Mouse (Mus musculus) ES-E14 (cell line): ENCODE measurements around the gene BC034090. TPM values are rescaled to one million over a fixed set of nuclear protein-coding genes. Genes with fewer than 3 reads are reported as not detected.

Source experiments
- DNase-seq: peaks from one replicate; pipeline ENCODE4 v3.0.0-alpha.2; 2013; ENCODE audit warnings: low read depth, low spot score
- H3K27ac ChIP-seq: 2 replicates; pipeline ENCODE4 v1.5.1; 2012; ENCODE audit warnings: low read depth, mild to moderate bottlenecking, low read length, moderate library complexity, mixed read lengths; ENCODE audit not compliant: poor library complexity, insufficient read depth, severe bottlenecking
- H3K36me3 ChIP-seq: 2 replicates; pipeline ENCODE4 v1.6.1; 2012; ENCODE audit warnings: mild to moderate bottlenecking, low read length, moderate library complexity, mixed read lengths; ENCODE audit not compliant: control insufficient read depth, poor library complexity, insufficient read depth, severe bottlenecking
- H3K4me1 ChIP-seq, 2 experiments: fragments of 150-350 bp in 1 of 2; sonication (generic) in 1 of 2; 2 replicates each; pipeline ENCODE4 v1.6.1; 2012; ENCODE audit warnings: low read length in 2 of 2, mild to moderate bottlenecking in 1 of 2, mixed read lengths in 1 of 2; ENCODE audit not compliant: control insufficient read depth in 2 of 2, insufficient read depth in 2 of 2, poor library complexity in 1 of 2
- H3K4me3 ChIP-seq, 2 experiments: fragments of 150-350 bp in 1 of 2; sonication (generic) in 1 of 2; 2 replicates each; pipeline ENCODE4 v1.5.1; 2012; ENCODE audit warnings: low read length in 2 of 2, low read depth in 1 of 2, mild to moderate bottlenecking in 1 of 2, mixed read lengths in 1 of 2; ENCODE audit not compliant: insufficient read depth in 1 of 2, poor library complexity in 1 of 2, severe bottlenecking in 1 of 2
- H3K9ac ChIP-seq: 2 replicates; pipeline ENCODE4 v1.6.1; 2012; ENCODE audit warnings: low read depth, mild to moderate bottlenecking, low read length, mixed read lengths; ENCODE audit not compliant: poor library complexity, insufficient read depth, severe bottlenecking
- H3K9me3 ChIP-seq: fragments of 150-350 bp; sonication (generic); 2 replicates; pipeline ENCODE4 v1.6.1; 2012; ENCODE audit warnings: low read depth, mild to moderate bottlenecking, low read length; ENCODE audit not compliant: control insufficient read depth, insufficient read depth
- CHD2 ChIP-seq: IDR thresholded peaks from 2 replicates; pipeline ENCODE4 v1.6.1; 2014; ENCODE audit warnings: mild to moderate bottlenecking, low read depth, low read length, inconsistent platforms
- HCFC1 ChIP-seq: IDR thresholded peaks from 2 replicates; pipeline ENCODE4 v1.6.1; 2012; ENCODE audit warnings: low read length, inconsistent platforms, borderline replicate concordance; ENCODE audit not compliant: insufficient read depth
- MAFK ChIP-seq: IDR thresholded peaks from 2 replicates; pipeline ENCODE4 v1.6.1; 2014; ENCODE audit warnings: mild to moderate bottlenecking, low read depth, low read length, inconsistent platforms; ENCODE audit not compliant: insufficient read depth
- ZC3H11A ChIP-seq: IDR thresholded peaks from 2 replicates; pipeline ENCODE4 v1.6.1; 2012; ENCODE audit warnings: low read depth, mild to moderate bottlenecking, inconsistent platforms, low read length, borderline replicate concordance
- ZNF384 ChIP-seq: IDR thresholded peaks from 2 replicates; pipeline ENCODE4 v1.6.1; 2012; ENCODE audit warnings: low read depth, low read length, inconsistent platforms
- in situ Hi-C, 2 experiments: fragments of 600-800 bp; cut with MboI; formaldehyde crosslinking; loops; one replicate each; pipeline ENCODE4 v1.15.1; 2025; ENCODE audit warnings: low sequenced_read_pairs in 2 of 2, inconsistent platforms in 1 of 2; ENCODE audit not compliant: unreplicated experiment in 2 of 2
- total RNA-seq: library from RNA; depleted of rRNA; stranded (reverse); fragments of 300-350 nt; gene quantifications from 2 replicates; pipeline ENCODE4 v1.2.3, GENCODE M21; 2012

BC034090 gene
- total RNA-seq, 1 experiment, result 7.8 TPM

GRCm38 (mm10) chr1:155202472-155202871 is 41.8 kb downstream of the BC034090 start:
- Histone ChIP-seq H3K9ac (no peak overlapping the region), H3K9me3 (no peaks in the 10 kb centered on the region), H3K4me1 (peaks cover 0 to 7% of the 10 kb centered on the region in 2 experiments; a peak in 1 of 4 replicates), H3K4me3 (no peak overlapping the region), H3K27ac (no peak overlapping the region), H3K36me3 (peaks cover 7% of the 10 kb centered on the region; the same call in 1 of the 2 replicates)
- DNase-seq, result no peak
- in situ Hi-C loops, result loop anchor here in 1 of 2 experiments (25.0 kb wide), 1 partner anchor 415 kb away; no protein-coding TSS in a partner anchor
- TF ChIP-seq ZC3H11A (no peak), HCFC1 (no peak), MAFK (no peak), ZNF384 (no peak), CHD2 (no peak)

GRCm38 (mm10) chr1:155201914-155202313 is 42.3 kb downstream of the BC034090 start:
- no peak overlapping the region for H3K27ac ChIP-seq
- no peaks in the 10 kb centered on the region for H3K9me3 ChIP-seq
- H3K4me1 ChIP-seq, result peaks cover 0 to 6% of the 10 kb centered on the region in 2 experiments; a peak in 1 of 4 replicates
- H3K36me3 ChIP-seq, result peaks cover 7% of the 10 kb centered on the region; the same call in 1 of the 2 replicates
- no peak for DNase-seq
- in situ Hi-C loops, result loop anchor here in 1 of 2 experiments (25.0 kb wide), 1 partner anchor 415 kb away; no protein-coding TSS in a partner anchor
- H3K9ac ChIP-seq, result no peak overlapping the region
- no peak overlapping the region for H3K4me3 ChIP-seq
- no peak for TF ChIP-seq ZNF384
- no peak for TF ChIP-seq CHD2
- TF ChIP-seq HCFC1, result no peak
- TF ChIP-seq MAFK, result no peak
- TF ChIP-seq ZC3H11A, result no peak

DNA sequence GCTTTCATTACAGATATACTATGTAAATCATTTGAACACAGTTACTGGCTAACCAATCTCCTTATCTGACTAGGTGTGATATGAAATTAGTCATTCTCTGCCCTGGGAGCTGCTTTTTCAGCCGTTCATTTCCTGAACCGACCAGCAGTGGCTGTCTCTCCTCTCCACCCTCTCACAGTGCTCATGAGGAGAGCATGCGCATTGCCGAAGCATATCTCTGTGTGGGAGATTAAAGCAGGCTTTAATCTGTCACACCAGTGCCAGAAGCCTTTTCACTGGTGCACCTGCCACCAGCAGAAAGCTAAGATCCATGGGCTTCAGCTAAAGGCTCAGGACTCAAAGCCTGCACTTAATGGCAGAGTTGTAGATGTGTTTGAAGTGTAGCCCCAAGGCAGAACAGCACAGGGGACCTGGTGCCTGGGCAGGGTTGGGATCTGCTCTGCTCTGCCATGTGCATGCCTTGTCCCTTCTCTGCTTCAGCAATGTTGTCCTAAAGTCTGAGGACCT is 42.8 kb downstream of the BC034090 start:
- peaks cover 7% of the 10 kb centered on the region; the same call in 1 of the 2 replicates for H3K36me3 ChIP-seq
- peaks cover 0 to 6% of the 10 kb centered on the region in 2 experiments; a peak in 1 of 4 replicates for H3K4me1 ChIP-seq
- TF ChIP-seq HCFC1, result no peak
- TF ChIP-seq ZNF384, result no peak
- TF ChIP-seq ZC3H11A, result no peak
- TF ChIP-seq CHD2, result no peak
- TF ChIP-seq MAFK, result no peak
- DNase-seq, result no peak
- H3K9ac ChIP-seq, result no peak overlapping the region
- no peaks in the 10 kb centered on the region for H3K9me3 ChIP-seq
- H3K27ac ChIP-seq, result no peak overlapping the region
- in situ Hi-C loops, result loop anchor here in 1 of 2 experiments (25.0 kb wide), 1 partner anchor 414 kb away; no protein-coding TSS in a partner anchor
- no peak overlapping the region for H3K4me3 ChIP-seq

GRCm38 (mm10) chr1:155200967-155201366 is 43.3 kb downstream of the BC034090 start:
- no peak for DNase-seq
- no peak overlapping the region for H3K27ac ChIP-seq
- no peak overlapping the region for H3K9ac ChIP-seq
- no peaks in the 10 kb centered on the region for H3K9me3 ChIP-seq
- H3K4me3 ChIP-seq, result no peak overlapping the region
- in situ Hi-C loops, result loop anchor here in 1 of 2 experiments (25.0 kb wide), 1 partner anchor 414 kb away; no protein-coding TSS in a partner anchor
- H3K4me1 ChIP-seq, result peaks cover 0 to 6% of the 10 kb centered on the region in 2 experiments; a peak in 1 of 4 replicates
- peaks cover 7% of the 10 kb centered on the region; the same call in 1 of the 2 replicates for H3K36me3 ChIP-seq
- TF ChIP-seq HCFC1, result no peak
- no peak for TF ChIP-seq ZC3H11A
- no peak for TF ChIP-seq MAFK
- no peak for TF ChIP-seq ZNF384
- TF ChIP-seq CHD2, result no peak
